ENCODE assay signal across 8 mouse cellular contexts in genomic region chr10:97436662-97437061, GRCm38 (mm10). TPM values are rescaled to one million over a fixed set of nuclear protein-coding genes. Genes with fewer than 3 reads are reported as not detected.
A peak's percentile ranks its signal among the peaks of the same experiment; 100 is the strongest.
DNase-seq lines count a peak whose midpoint lies in the region; ATAC-seq lines count a peak whose summit lies in the region.

No protein-coding gene starts in this region.

- no peak for ATAC-seq in midbrain, embryonic 13.5 days
- no peak for ATAC-seq in megakaryocyte, adult 5-6 weeks (ENCODE audit: poor library complexity, severe bottlenecking)
- no peak for ATAC-seq in liver, embryonic 12.5 days

- H3K4me2 ChIP-seq in midbrain, embryonic 13.5 days (replicated peaks) = no peak overlapping the region
- H3K4me2 ChIP-seq in liver, embryonic 12.5 days = no peak overlapping the region

- peak; percentile 33 to 38 for DNase-seq in cerebellum, postnatal 10 days
- DNase-seq in cerebellum, adult 11 months = no peak
- peak; percentile 47 for DNase-seq in MN1 (ENCODE audit: low spot score)
- DNase-seq in gastrocnemius, postnatal 14 days = peak; percentile 50
- peak; percentile 26 to 51 for DNase-seq in lung, adult 18-20 months

- no peaks in the 10 kb centered on the region for H3K4me1 ChIP-seq in midbrain, embryonic 13.5 days (replicated peaks)
- H3K4me1 ChIP-seq in liver, embryonic 12.5 days = no peaks in the 10 kb centered on the region

- intact Hi-C loops in gastrocnemius, postnatal 14 days (cut with DNase I; ENCODE audit: low total_unique reads) = no loop called here

- H3K36me3 ChIP-seq in midbrain, embryonic 13.5 days = no peaks in the 10 kb centered on the region
- no peaks in the 10 kb centered on the region for H3K36me3 ChIP-seq in liver, embryonic 12.5 days

- H3K27ac ChIP-seq in midbrain, embryonic 13.5 days = no peak overlapping the region
- no peak overlapping the region for H3K27ac ChIP-seq in liver, embryonic 12.5 days

- H3K9me3 ChIP-seq in midbrain, embryonic 13.5 days = no peaks in the 10 kb centered on the region
- H3K9me3 ChIP-seq in liver, embryonic 12.5 days (replicated peaks) = no peaks in the 10 kb centered on the region

- no peaks in the 10 kb centered on the region for H3K27me3 ChIP-seq in midbrain, embryonic 13.5 days
- H3K27me3 ChIP-seq in liver, embryonic 12.5 days (replicated peaks) = no peaks in the 10 kb centered on the region

- WGBS in midbrain, embryonic 13.5 days = 88% methylated on average over 5 of the region's 5 CpGs
- 61% methylated on average over 5 of the region's 5 CpGs for WGBS in liver, embryonic 12.5 days (ENCODE audit: insufficient replicate concordance)

- no peak overlapping the region for H3K9ac ChIP-seq in midbrain, embryonic 13.5 days (replicated peaks)
- no peak overlapping the region for H3K9ac ChIP-seq in liver, embryonic 12.5 days

- no peak overlapping the region for H3K4me3 ChIP-seq in midbrain, embryonic 13.5 days (replicated peaks)
- no peak overlapping the region for H3K4me3 ChIP-seq in liver, embryonic 12.5 days

RNA-seq across cellular contexts. Expression of gene Dcn, which starts 42.7 kb away (rescaled TPM):
- total RNA-seq in gastrocnemius, postnatal 14 days (2021) = 100 to 1,000 TPM; 413 to 497 TPM
- polyA plus RNA-seq in midbrain, embryonic 13.5 days (2015; fragmentation: Nextera tagmentation; extraction: Ambion mirVana) = 51.8 and 63.4 TPM in 2 replicates
- total RNA-seq in megakaryocyte, adult 5-6 weeks (2015) = 0.27 TPM in 1 of 2 replicates, not detected in the other
- 0.59 and 0.77 TPM in 2 replicates for total RNA-seq in megakaryocyte, adult 5-6 weeks (2017)
- polyA plus RNA-seq in liver, embryonic 12.5 days (2016; fragmentation: Nextera tagmentation; extraction: Ambion mirVana) = 33.5 and 40.6 TPM in 2 replicates

Comparison
In these comparisons a context has a peak if more than half of its experiments do, and no peak if none do; other contexts are left out.
1. RNA of gene Dcn, which starts 42.7 kb away (total RNA-seq): 413 to 497 TPM in gastrocnemius, postnatal 14 days; 0.27 to 0.77 TPM in megakaryocyte, adult 5-6 weeks; every median in the first group is over 100 times any median in the second.